In the genomic region with DNA sequence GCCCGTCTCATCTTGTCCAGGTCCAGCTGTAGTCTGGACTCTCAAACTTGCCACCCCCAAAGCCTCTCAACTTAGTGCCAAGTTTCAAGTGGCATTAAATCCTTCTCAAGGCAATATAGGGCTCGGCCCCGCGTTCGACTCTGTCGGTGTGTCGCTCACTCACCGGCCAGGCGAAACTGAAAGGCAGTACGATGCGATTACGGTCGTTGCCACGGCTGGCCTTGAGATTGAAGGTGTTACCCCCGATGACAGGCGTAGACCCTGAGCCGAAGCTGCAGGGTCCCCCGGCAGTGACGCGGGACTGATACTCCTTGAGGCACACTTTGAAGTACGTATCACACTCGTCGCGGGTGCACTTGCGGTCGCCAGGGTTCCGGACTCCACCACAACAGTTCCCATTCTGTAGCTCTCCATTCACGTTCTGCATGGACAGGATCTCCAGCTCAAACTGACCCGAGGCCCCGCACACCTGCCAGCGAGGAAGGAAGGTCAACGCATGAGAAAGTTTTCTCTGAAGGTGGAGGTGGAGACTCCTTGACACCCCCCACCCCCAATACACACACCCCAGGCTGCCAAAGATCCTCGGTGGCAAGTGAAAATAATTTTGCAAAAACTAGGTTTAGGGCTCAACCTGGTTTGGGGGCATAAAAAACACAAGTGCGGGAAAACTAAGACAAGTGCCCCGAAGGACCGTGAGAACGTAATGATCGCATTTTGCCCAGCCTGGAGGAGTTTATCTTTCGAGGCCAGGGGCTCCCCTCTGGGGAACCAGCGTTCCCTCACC, we compare ENCODE assay signal across 8 mouse cellular contexts. TPM values are rescaled to one million over a fixed set of nuclear protein-coding genes. Genes with fewer than 3 reads are reported as not detected.
DNase-seq lines count a peak whose midpoint lies in the region; ATAC-seq lines count a peak whose summit lies in the region.

No protein-coding gene starts in this region.

- peak overlapping the region; percentile 82 for H3K27ac ChIP-seq in forebrain, embryonic 13.5 days
- H3K27ac ChIP-seq in hindbrain, embryonic 14.5 days, result peak overlapping the region; percentile 65
- H3K27ac ChIP-seq in liver, embryonic 16.5 days (ENCODE audit: low read length), result no peak overlapping the region
- 0 out of 2 replicates have a peak overlapping the region, but pooled peaks have one; percentile 73 for H3K27ac ChIP-seq in neural tube, embryonic 11.5 days (ENCODE audit: low read depth, low read length)

- H3K4me1 ChIP-seq in forebrain, embryonic 13.5 days, result peaks cover 61% of the 10 kb centered on the region
- H3K4me1 ChIP-seq in hindbrain, embryonic 14.5 days (replicated peaks; ENCODE audit: control insufficient read depth, insufficient read depth, low read length), result peaks cover 21% of the 10 kb centered on the region
- H3K4me1 ChIP-seq in liver, embryonic 16.5 days (ENCODE audit: control insufficient read depth, low read depth, low read length), result peaks cover 5% of the 10 kb centered on the region; the same call in 1 of the 2 replicates
- peaks cover 18% of the 10 kb centered on the region for H3K4me1 ChIP-seq in neural tube, embryonic 11.5 days (ENCODE audit: control insufficient read depth, insufficient read depth, low read length)

- peak overlapping the region; percentile 87 for H3K4me2 ChIP-seq in forebrain, embryonic 13.5 days
- H3K4me2 ChIP-seq in hindbrain, embryonic 14.5 days (replicated peaks), result peak overlapping the region; percentile 95
- peak overlapping the region; percentile 73 for H3K4me2 ChIP-seq in liver, embryonic 16.5 days (ENCODE audit: low read depth, low read length)
- peak overlapping the region; percentile 71 for H3K4me2 ChIP-seq in neural tube, embryonic 11.5 days (ENCODE audit: low read depth)

- peaks cover 26% of the 10 kb centered on the region for H3K27me3 ChIP-seq in forebrain, embryonic 13.5 days
- peaks cover 6% of the 10 kb centered on the region; the same call in 1 of the 2 replicates for H3K27me3 ChIP-seq in hindbrain, embryonic 14.5 days (ENCODE audit: control insufficient read depth, insufficient read depth, low read length)
- peaks cover 48% of the 10 kb centered on the region for H3K27me3 ChIP-seq in liver, embryonic 16.5 days (ENCODE audit: control insufficient read depth, insufficient read depth, low read depth, low read length)
- H3K27me3 ChIP-seq in neural tube, embryonic 11.5 days (ENCODE audit: control insufficient read depth, insufficient read depth, low read length), result peaks cover 5% of the 10 kb centered on the region; the same call in 1 of the 2 replicates

- DNase-seq in cerebellum, postnatal 25 days, result peak; percentile 15 to 21
- no peak for DNase-seq in cerebellum, adult 9-11 months
- DNase-seq in adipocyte (ENCODE audit: low spot score), result peak; percentile 71
- DNase-seq in hindbrain, embryonic 14.5 days (ENCODE audit: low spot score), result no peak
- DNase-seq in neural tube, embryonic 11.5 days (ENCODE audit: low spot score), result peak; percentile 54
- no peak for DNase-seq in spleen, postnatal 36 days (ENCODE audit: low spot score in 2 of 2)

- H3K9me3 ChIP-seq in forebrain, embryonic 13.5 days (replicated peaks), result no peaks in the 10 kb centered on the region
- no peaks in the 10 kb centered on the region for H3K9me3 ChIP-seq in hindbrain, embryonic 14.5 days (ENCODE audit: control insufficient read depth, low read length)
- H3K9me3 ChIP-seq in liver, embryonic 16.5 days (replicated peaks; ENCODE audit: control insufficient read depth, low read length), result no peaks in the 10 kb centered on the region
- H3K9me3 ChIP-seq in neural tube, embryonic 11.5 days (ENCODE audit: control insufficient read depth, low read length), result no peaks in the 10 kb centered on the region

- WGBS in forebrain, embryonic 13.5 days, result under 1% methylated on average over 40 of the region's 40 CpGs
- WGBS in hindbrain, embryonic 14.5 days, result under 1% methylated on average over 40 of the region's 40 CpGs
- under 1% methylated on average over 40 of the region's 40 CpGs for WGBS in liver, embryonic 16.5 days (ENCODE audit: insufficient replicate concordance)
- whole genome bisulfite sequencing in neural tube, embryonic 11.5 days, result under 1% methylated on average over 40 of the region's 40 CpGs

- peak overlapping the region; percentile 65 for H3K4me3 ChIP-seq in forebrain, embryonic 13.5 days
- H3K4me3 ChIP-seq in hindbrain, embryonic 14.5 days (replicated peaks; ENCODE audit: low read length), result peak overlapping the region; percentile 74
- H3K4me3 ChIP-seq in liver, embryonic 16.5 days (ENCODE audit: low read depth, low read length), result peak overlapping the region; percentile 66
- peak overlapping the region; percentile 76 for H3K4me3 ChIP-seq in neural tube, embryonic 11.5 days (ENCODE audit: low read depth, low read length)

- no peaks in the 10 kb centered on the region for H3K36me3 ChIP-seq in forebrain, embryonic 13.5 days (ENCODE audit: poor library complexity, severe bottlenecking)
- H3K36me3 ChIP-seq in hindbrain, embryonic 14.5 days (replicated peaks; ENCODE audit: control insufficient read depth, insufficient read depth), result no peaks in the 10 kb centered on the region
- no peaks in the 10 kb centered on the region for H3K36me3 ChIP-seq in liver, embryonic 16.5 days (ENCODE audit: control insufficient read depth, insufficient read depth)
- H3K36me3 ChIP-seq in neural tube, embryonic 11.5 days (ENCODE audit: control insufficient read depth, insufficient read depth, low read length), result no peaks in the 10 kb centered on the region

- no peak for ATAC-seq in forebrain, embryonic 13.5 days
- no peak for ATAC-seq in hindbrain, embryonic 14.5 days (ENCODE audit: low FRiP score)
- no peak for ATAC-seq in liver, embryonic 16.5 days (ENCODE audit: low read depth)
- no peak for ATAC-seq in neural tube, embryonic 11.5 days (ENCODE audit: insufficient read depth, low FRiP score, low TSS enrichment)

- H3K9ac ChIP-seq in forebrain, embryonic 13.5 days, result peak overlapping the region; percentile 74
- H3K9ac ChIP-seq in hindbrain, embryonic 14.5 days, result peak overlapping the region; percentile 77
- H3K9ac ChIP-seq in liver, embryonic 16.5 days (ENCODE audit: low read depth, low read length), result peak overlapping the region; percentile 31; the same call in 1 of the 2 replicates
- H3K9ac ChIP-seq in neural tube, embryonic 11.5 days (ENCODE audit: low read length), result peak overlapping the region; percentile 70

RNA-seq across cellular contexts. Expression of a gene that starts 1.0 kb away (rescaled TPM):
- polyA plus RNA-seq in forebrain, embryonic 13.5 days (2015; fragmentation: Nextera tagmentation; extraction: Ambion mirVana), result 10.6 and 12.3 TPM in 2 replicates
- polyA plus RNA-seq in hindbrain, embryonic 14.5 days (2014; fragmentation: Nextera tagmentation; extraction: Ambion mirVana), result 13.2 and 14.7 TPM in 2 replicates
- polyA plus RNA-seq in liver, embryonic 16.5 days (2015; fragmentation: Nextera tagmentation; extraction: Ambion mirVana), result 0.81 and 0.89 TPM in 2 replicates
- 24.6 and 25.6 TPM in 2 replicates for polyA plus RNA-seq in neural tube, embryonic 11.5 days (2014; fragmentation: Nextera tagmentation; extraction: Ambion mirVana)

Comparison
In these comparisons a context has a peak if more than half of its experiments do, and no peak if none do; other contexts are left out.
1. DNase-seq: peak in cerebellum, postnatal 25 days (2 of 2), adipocyte (single experiment) and neural tube, embryonic 11.5 days (single experiment); none in cerebellum, adult 9-11 months (single experiment), hindbrain, embryonic 14.5 days (single experiment) and spleen, postnatal 36 days (0 of 2).
2. Peak in every context shown above with its lines, with median percentiles within 50 percentile points of each other: H3K4me2 ChIP-seq, H3K4me3 ChIP-seq and H3K9ac ChIP-seq.